Mouse (Mus musculus): ENCODE results near the gene Gan.

GRCm38 (mm10) chr8:117137357-117137756 is 20.6 kb upstream of the Gan start:
- TF ChIP-seq CTCF (IDR thresholded peaks at IDR 0.05; ENCODE audit: low read depth) = no peak
- TF ChIP-seq EP300 (IDR thresholded peaks at IDR 0.05; ENCODE audit: low read depth) = no peak
